ENCODE assay signal across 11 mouse cellular contexts in the genomic region with DNA sequence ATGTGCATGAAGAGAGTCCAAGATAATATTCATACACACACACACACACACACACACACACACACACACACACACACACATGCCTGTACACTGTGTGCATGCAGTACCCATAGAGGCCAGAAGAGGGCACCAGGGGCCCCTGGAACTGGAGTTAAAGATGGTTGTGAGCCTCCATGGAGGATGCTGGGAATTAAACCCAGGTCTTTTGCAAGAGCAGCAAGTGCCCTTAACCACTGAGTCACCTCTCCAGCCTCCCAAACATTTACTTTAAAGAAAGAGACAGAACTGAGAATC. TPM values are rescaled to one million over a fixed set of nuclear protein-coding genes. Genes with fewer than 3 reads are reported as not detected.
DNase-seq lines count a peak whose midpoint lies in the region; ATAC-seq lines count a peak whose summit lies in the region.
"Had no signal": no experiment of that assay in that cellular context is flagged by ENCODE, and none has a peak within 500 bp of the region (broad histone marks: within the 10 kb centered on the region; RNA-seq: fewer than 3 reads in every experiment).

No protein-coding gene starts in this region.

- DNase-seq in spleen, adult 12 weeks (ENCODE audit: low spot score) = peak; percentile 27
- no peak for DNase-seq in spleen, postnatal 36 days (ENCODE audit: low spot score in 2 of 2)
- peak; percentile 38 for DNase-seq in thymus, postnatal 25 days
- no peak for DNase-seq in right cerebral cortex, postnatal 25 days
- DNase-seq: cerebellum, adult 9-11 months had no signal

- H3K27me3 ChIP-seq in heart, embryonic 13.5 days (replicated peaks) = peaks cover 29% of the 10 kb centered on the region; the same call in 1 of the 2 replicates
- H3K27me3 ChIP-seq in heart, embryonic 12.5 days (replicated peaks) = peaks cover 15% of the 10 kb centered on the region; the same call in 1 of the 2 replicates
- H3K27me3 ChIP-seq in intestine, embryonic 15.5 days (replicated peaks) = no peaks in the 10 kb centered on the region
- 0 out of 2 replicates have a peak, but pooled peaks cover 2% of the 10 kb centered on the region for H3K27me3 ChIP-seq in hindbrain, embryonic 13.5 days

- no peak overlapping the region for H3K4me3 ChIP-seq in heart, embryonic 13.5 days
- H3K4me3 ChIP-seq in heart, embryonic 12.5 days = no peak overlapping the region
- H3K4me3 ChIP-seq in intestine, embryonic 15.5 days (replicated peaks) = no peak overlapping the region
- H3K4me3 ChIP-seq in hindbrain, embryonic 13.5 days = no peak overlapping the region
- H3K4me3 ChIP-seq: forebrain, embryonic 12.5 days; limb, embryonic 13.5 days had no signal

- H3K36me3 ChIP-seq in heart, embryonic 13.5 days = no peaks in the 10 kb centered on the region
- no peaks in the 10 kb centered on the region for H3K36me3 ChIP-seq in heart, embryonic 12.5 days
- H3K36me3 ChIP-seq in intestine, embryonic 15.5 days = no peaks in the 10 kb centered on the region
- no peaks in the 10 kb centered on the region for H3K36me3 ChIP-seq in hindbrain, embryonic 13.5 days
- H3K36me3 ChIP-seq: forebrain, embryonic 12.5 days; limb, embryonic 13.5 days had no signal

- peaks cover 47% of the 10 kb centered on the region for H3K4me1 ChIP-seq in heart, embryonic 13.5 days
- H3K4me1 ChIP-seq in heart, embryonic 12.5 days (replicated peaks) = peaks cover 29% of the 10 kb centered on the region
- H3K4me1 ChIP-seq in intestine, embryonic 15.5 days (replicated peaks) = peaks cover 42% of the 10 kb centered on the region
- peaks cover 11% of the 10 kb centered on the region for H3K4me1 ChIP-seq in hindbrain, embryonic 13.5 days (replicated peaks)
- H3K4me1 ChIP-seq: forebrain, embryonic 12.5 days had no signal

- no peak overlapping the region for H3K4me2 ChIP-seq in heart, embryonic 13.5 days
- H3K4me2 ChIP-seq in heart, embryonic 12.5 days = no peak overlapping the region
- no peak overlapping the region for H3K4me2 ChIP-seq in intestine, embryonic 15.5 days (replicated peaks)
- H3K4me2 ChIP-seq in hindbrain, embryonic 13.5 days = no peak overlapping the region
- H3K4me2 ChIP-seq: forebrain, embryonic 12.5 days; limb, embryonic 13.5 days had no signal

- H3K9me3 ChIP-seq in heart, embryonic 13.5 days = peaks cover 6% of the 10 kb centered on the region; the same call in 1 of the 2 replicates
- H3K9me3 ChIP-seq in heart, embryonic 12.5 days (replicated peaks) = peaks cover 3% of the 10 kb centered on the region; the same call in 1 of the 2 replicates
- H3K9me3 ChIP-seq in intestine, embryonic 15.5 days = no peaks in the 10 kb centered on the region
- no peaks in the 10 kb centered on the region for H3K9me3 ChIP-seq in hindbrain, embryonic 13.5 days
- H3K9me3 ChIP-seq: forebrain, embryonic 12.5 days had no signal

- no peak overlapping the region for H3K9ac ChIP-seq in heart, embryonic 13.5 days
- no peak overlapping the region for H3K9ac ChIP-seq in heart, embryonic 12.5 days
- no peak overlapping the region for H3K9ac ChIP-seq in intestine, embryonic 15.5 days
- H3K9ac ChIP-seq in hindbrain, embryonic 13.5 days = no peak overlapping the region
- H3K9ac ChIP-seq: forebrain, embryonic 12.5 days; limb, embryonic 13.5 days had no signal

- ATAC-seq in heart, embryonic 13.5 days (ENCODE audit: extremely low read depth, insufficient number of reproducible peaks, low FRiP score, low TSS enrichment) = no peak
- ATAC-seq in heart, embryonic 12.5 days (ENCODE audit: insufficient number of reproducible peaks, low FRiP score) = no peak
- no peak for ATAC-seq in intestine, embryonic 15.5 days
- ATAC-seq in hindbrain, embryonic 13.5 days (ENCODE audit: low FRiP score) = no peak

- peak overlapping the region; percentile 71; the same call in 1 of the 2 replicates for H3K27ac ChIP-seq in heart, embryonic 13.5 days (replicated peaks)
- no peak overlapping the region for H3K27ac ChIP-seq in heart, embryonic 12.5 days (ENCODE audit: poor library complexity, severe bottlenecking)
- peak overlapping the region; percentile 57; the same call in 1 of the 2 replicates for H3K27ac ChIP-seq in intestine, embryonic 15.5 days
- H3K27ac ChIP-seq in hindbrain, embryonic 13.5 days = no peak overlapping the region
- H3K27ac ChIP-seq: forebrain, embryonic 12.5 days; limb, embryonic 13.5 days had no signal

RNA-seq across cellular contexts. Expression of gene Emc8, which starts 29.6 kb away (rescaled TPM):
- polyA plus RNA-seq in heart, embryonic 13.5 days (2015; fragmentation: Nextera tagmentation; extraction: Ambion mirVana) = 164 and 174 TPM in 2 replicates
- 168 and 183 TPM in 2 replicates for polyA plus RNA-seq in heart, embryonic 12.5 days (2016; fragmentation: Nextera tagmentation; extraction: Ambion mirVana)
- 235 and 246 TPM in 2 replicates for polyA plus RNA-seq in intestine, embryonic 15.5 days (2015; fragmentation: Nextera tagmentation; extraction: Ambion mirVana)
- 135 and 150 TPM in 2 replicates for polyA plus RNA-seq in hindbrain, embryonic 13.5 days (2015; fragmentation: Nextera tagmentation; extraction: Ambion mirVana)

RNA-seq across cellular contexts. Expression of gene Cox4i1, which starts 29.9 kb away (rescaled TPM):
- 1,738 and 2,034 TPM in 2 replicates for polyA plus RNA-seq in heart, embryonic 13.5 days (2015; fragmentation: Nextera tagmentation; extraction: Ambion mirVana)
- polyA plus RNA-seq in heart, embryonic 12.5 days (2016; fragmentation: Nextera tagmentation; extraction: Ambion mirVana) = 1,676 and 1,716 TPM in 2 replicates
- 1,472 and 1,529 TPM in 2 replicates for polyA plus RNA-seq in intestine, embryonic 15.5 days (2015; fragmentation: Nextera tagmentation; extraction: Ambion mirVana)
- 1,116 and 1,159 TPM in 2 replicates for polyA plus RNA-seq in hindbrain, embryonic 13.5 days (2015; fragmentation: Nextera tagmentation; extraction: Ambion mirVana)

RNA-seq across cellular contexts. Expression of gene Gm27021, which starts 30.0 kb away (rescaled TPM):
- polyA plus RNA-seq in heart, embryonic 13.5 days (2015; fragmentation: Nextera tagmentation; extraction: Ambion mirVana) = 2.0 and 2.3 TPM in 2 replicates
- polyA plus RNA-seq in heart, embryonic 12.5 days (2016; fragmentation: Nextera tagmentation; extraction: Ambion mirVana) = 0.72 TPM in 1 of 2 replicates, not detected in the other
- 2.0 and 2.2 TPM in 2 replicates for polyA plus RNA-seq in intestine, embryonic 15.5 days (2015; fragmentation: Nextera tagmentation; extraction: Ambion mirVana)
- polyA plus RNA-seq in hindbrain, embryonic 13.5 days (2015; fragmentation: Nextera tagmentation; extraction: Ambion mirVana) = 5.2 and 6.0 TPM in 2 replicates

RNA-seq across cellular contexts. Expression of gene Irf8, which starts 38.2 kb away (rescaled TPM):
- polyA plus RNA-seq in heart, embryonic 13.5 days (2015; fragmentation: Nextera tagmentation; extraction: Ambion mirVana) = 7.1 and 7.9 TPM in 2 replicates
- 4.9 and 5.6 TPM in 2 replicates for polyA plus RNA-seq in heart, embryonic 12.5 days (2016; fragmentation: Nextera tagmentation; extraction: Ambion mirVana)
- polyA plus RNA-seq in intestine, embryonic 15.5 days (2015; fragmentation: Nextera tagmentation; extraction: Ambion mirVana) = 41.9 and 46.6 TPM in 2 replicates
- polyA plus RNA-seq in hindbrain, embryonic 13.5 days (2015; fragmentation: Nextera tagmentation; extraction: Ambion mirVana) = 4.2 and 5.9 TPM in 2 replicates

RNA-seq across cellular contexts. Expression of gene 1190005I06Rik, which starts 50.5 kb away (rescaled TPM):
- 3.3 and 3.6 TPM in 2 replicates for polyA plus RNA-seq in heart, embryonic 13.5 days (2015; fragmentation: Nextera tagmentation; extraction: Ambion mirVana)
- 3.5 and 6.7 TPM in 2 replicates for polyA plus RNA-seq in heart, embryonic 12.5 days (2016; fragmentation: Nextera tagmentation; extraction: Ambion mirVana)
- 1.3 and 2.5 TPM in 2 replicates for polyA plus RNA-seq in intestine, embryonic 15.5 days (2015; fragmentation: Nextera tagmentation; extraction: Ambion mirVana)
- 8.9 and 11.0 TPM in 2 replicates for polyA plus RNA-seq in hindbrain, embryonic 13.5 days (2015; fragmentation: Nextera tagmentation; extraction: Ambion mirVana)

Comparison
In these comparisons a context has a peak if more than half of its experiments do, and no peak if none do; other contexts are left out.
1. H3K27ac ChIP-seq: peak in heart, embryonic 13.5 days (single experiment) and intestine, embryonic 15.5 days (single experiment); none in heart, embryonic 12.5 days (single experiment) and hindbrain, embryonic 13.5 days (single experiment).
2. DNase-seq: peak in spleen, adult 12 weeks (single experiment) and thymus, postnatal 25 days (single experiment); none in spleen, postnatal 36 days (0 of 2) and right cerebral cortex, postnatal 25 days (single experiment).